ENCODE assay signal across 7 mouse cellular contexts in the genomic region with DNA sequence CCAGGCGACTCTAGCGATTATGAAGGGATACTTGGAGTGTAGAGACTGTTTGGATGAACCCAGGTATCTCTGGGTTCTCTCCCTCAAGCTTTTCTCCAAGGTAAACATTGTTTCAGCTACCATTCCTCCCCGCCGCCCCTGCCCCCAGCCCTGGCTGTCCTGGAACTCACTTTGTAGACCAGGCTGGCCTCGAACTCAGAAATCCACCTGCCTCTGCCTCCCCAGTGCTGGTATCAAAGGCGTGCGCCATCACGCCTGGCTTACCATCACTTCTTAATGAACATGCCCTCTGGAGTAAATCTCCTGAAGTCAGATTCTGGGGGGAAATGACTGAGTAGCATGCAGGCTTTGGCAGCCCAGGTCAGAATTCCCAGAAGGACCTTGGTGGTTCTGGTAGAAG. TPM values are rescaled to one million over a fixed set of nuclear protein-coding genes. Genes with fewer than 3 reads are reported as not detected.
DNase-seq lines count a peak whose midpoint lies in the region; ATAC-seq and TF ChIP-seq lines count a peak whose summit lies in the region.

Gene Elp5 (minus strand): TSS at position 293 of the 400 bp plus-strand sequence.

- intact Hi-C loops in left cerebral cortex, postnatal 4 days (cut with DNase I): loop anchor here (10.0 kb wide), 1 partner anchor 47 kb away; the partner anchor contains the start of gene Ybx2

- H3K27ac ChIP-seq in embryonic fibroblast, embryonic 13.5 days (ENCODE audit: insufficient read depth, low read length): peak within 1 kb of the TSS; percentile 86
- H3K27ac ChIP-seq in heart, embryonic 16.5 days (ENCODE audit: low read length): peak within 1 kb of the TSS; percentile 100
- peak within 1 kb of the TSS; percentile 96 for H3K27ac ChIP-seq in neural tube, embryonic 14.5 days (ENCODE audit: low read depth, low read length)

- H3K4me2 ChIP-seq in heart, embryonic 16.5 days (ENCODE audit: low read depth, low read length): peak within 1 kb of the TSS; percentile 89
- peak within 1 kb of the TSS; percentile 64 for H3K4me2 ChIP-seq in neural tube, embryonic 14.5 days (ENCODE audit: low read depth, low read length)

- no peaks in the 10 kb centered on the region for H3K4me1 ChIP-seq in embryonic fibroblast, embryonic 13.5 days (ENCODE audit: control insufficient read depth, insufficient read depth, low read length)
- peaks cover 28% of the 10 kb centered on the region for H3K4me1 ChIP-seq in heart, embryonic 16.5 days (ENCODE audit: control insufficient read depth, insufficient read depth, low read length)
- H3K4me1 ChIP-seq in neural tube, embryonic 14.5 days (ENCODE audit: control insufficient read depth, insufficient read depth, low read length): peaks cover 23% of the 10 kb centered on the region

- TF ChIP-seq POLR2A in embryonic fibroblast, embryonic 13.5 days (IDR thresholded peaks at IDR 0.05; ENCODE audit: low read depth, low read length): no peak

- 45% methylated on average over 8 of the region's 8 CpGs for WGBS in heart, embryonic 16.5 days
- WGBS in neural tube, embryonic 14.5 days: 65% methylated on average over 8 of the region's 8 CpGs

- no peaks in the 10 kb centered on the region for H3K27me3 ChIP-seq in heart, embryonic 16.5 days (ENCODE audit: control insufficient read depth, insufficient read depth, low read length)
- H3K27me3 ChIP-seq in neural tube, embryonic 14.5 days (ENCODE audit: control insufficient read depth, insufficient read depth, low read length): no peaks in the 10 kb centered on the region

- no peak for DNase-seq in thymus, postnatal 0 days (ENCODE audit: low spot score)
- DNase-seq in thymus, postnatal 14 days: no peak
- DNase-seq in left cerebral cortex, postnatal 4 days: no peak
- DNase-seq in right cerebral cortex, adult 18-20 months: no peak

- H3K9ac ChIP-seq in heart, embryonic 16.5 days (ENCODE audit: low read length): peak within 1 kb of the TSS; percentile 95
- H3K9ac ChIP-seq in neural tube, embryonic 14.5 days (replicated peaks; ENCODE audit: low read depth, low read length): peak within 1 kb of the TSS; percentile 97

- peaks cover 31% of the 10 kb centered on the region for H3K36me3 ChIP-seq in heart, embryonic 16.5 days (ENCODE audit: control insufficient read depth, insufficient read depth)
- H3K36me3 ChIP-seq in neural tube, embryonic 14.5 days (ENCODE audit: control insufficient read depth, insufficient read depth, low read length): peaks cover 22% of the 10 kb centered on the region

- no peak for TF ChIP-seq CTCF in embryonic fibroblast, embryonic 13.5 days (IDR thresholded peaks at IDR 0.05; ENCODE audit: borderline replicate concordance, insufficient read depth, low read length)

- no peaks in the 10 kb centered on the region for H3K9me3 ChIP-seq in heart, embryonic 16.5 days (replicated peaks; ENCODE audit: control insufficient read depth, low read length)
- no peaks in the 10 kb centered on the region for H3K9me3 ChIP-seq in neural tube, embryonic 14.5 days (ENCODE audit: control insufficient read depth, low read length)

- peak within 1 kb of the TSS; percentile 98 for H3K4me3 ChIP-seq in embryonic fibroblast, embryonic 13.5 days (ENCODE audit: insufficient read depth, low read length)
- peak within 1 kb of the TSS; percentile 98 for H3K4me3 ChIP-seq in heart, embryonic 16.5 days (ENCODE audit: low read length)
- peak within 1 kb of the TSS; percentile 100 for H3K4me3 ChIP-seq in neural tube, embryonic 14.5 days (ENCODE audit: low read depth, low read length)

- ATAC-seq in heart, embryonic 16.5 days (replicated peaks; ENCODE audit: extremely low read depth, insufficient read depth, low FRiP score): no peak
- no peak for ATAC-seq in neural tube, embryonic 14.5 days (ENCODE audit: low read depth)

RNA-seq across cellular contexts. Expression of gene Elp5, which starts in this region (rescaled TPM):
- 92.6 and 98.6 TPM in 2 replicates for polyA plus RNA-seq in thymus, postnatal 0 days (2015; fragmentation: Nextera tagmentation; extraction: Ambion mirVana)
- polyA plus RNA-seq in embryonic fibroblast, embryonic 13.5 days (2011; ENCODE audit: insufficient read length, low read depth, missing spikeins): 68.8 and 86.1 TPM in 2 replicates
- 111 and 116 TPM in 2 replicates for polyA plus RNA-seq in heart, embryonic 16.5 days (2015; fragmentation: Nextera tagmentation; extraction: Ambion mirVana)
- 100 to 1,000 TPM; 112 to 116 TPM for total RNA-seq in left cerebral cortex, postnatal 4 days (2021)
- 159 and 175 TPM in 2 replicates for polyA plus RNA-seq in neural tube, embryonic 14.5 days (2014; fragmentation: Nextera tagmentation; extraction: Ambion mirVana)
